Mouse (Mus musculus) kidney, adult 2 months (tissue): Measurements from ENCODE around the gene B4galnt3. TPM values are rescaled to one million over a fixed set of nuclear protein-coding genes. Genes with fewer than 3 reads are reported as not detected.

Source experiments
- DNase-seq: peaks from one replicate; pipeline ENCODE4 v3.0.0; 2021
- H3K27ac ChIP-seq: fragments of 200-500 bp; 2 replicates; pipeline ENCODE4 v1.5.1; 2012; ENCODE audit warnings: low read depth, low read length, control low read depth, inconsistent platforms; ENCODE audit not compliant: insufficient read depth
- H3K27me3 ChIP-seq: fragments of 200-500 bp; replicated peaks from 2 replicates; pipeline ENCODE4 v1.6.1; 2012; ENCODE audit warnings: mild to moderate bottlenecking, moderate library complexity, low read length, inconsistent platforms; ENCODE audit not compliant: control insufficient read depth, insufficient read depth
- H3K36me3 ChIP-seq: fragments of 200-500 bp; 2 replicates; pipeline ENCODE4 v1.6.1; 2012; ENCODE audit warnings: mild to moderate bottlenecking, moderate library complexity, low read length, inconsistent platforms; ENCODE audit not compliant: control insufficient read depth, insufficient read depth
- H3K4me1 ChIP-seq: fragments of 200-500 bp; 2 replicates; pipeline ENCODE4 v1.6.1; 2011; ENCODE audit warnings: low read length; ENCODE audit not compliant: control insufficient read depth, insufficient read depth
- H3K4me3 ChIP-seq: fragments of 200-500 bp; 2 replicates; pipeline ENCODE4 v1.5.1; 2011; ENCODE audit warnings: mild to moderate bottlenecking, low read depth, low read length, control low read depth; ENCODE audit not compliant: insufficient read depth
- CTCF ChIP-seq: fragments of 200-500 bp; conservative IDR thresholded peaks from 2 replicates; pipeline ENCODE4 v1.5.1; 2011; ENCODE audit warnings: low read depth, mild to moderate bottlenecking, control low read depth, low read length, moderate library complexity, mixed read lengths; ENCODE audit not compliant: insufficient read depth, insufficient read length
- POLR2A ChIP-seq: fragments of 200-500 bp; IDR thresholded peaks from one replicate; pipeline ENCODE4 v1.6.1; 2011; ENCODE audit warnings: low read depth, low read length, control low read depth
- WGBS: fragments of 180-500 bp; shearing (Covaris S2); methylation state at CpG from one replicate; pipeline ENCODE4 v1.1.7; 2018; 5-methylcytosine and 5-hydroxymethylcytosine counted together
- polyA plus RNA-seq: library from polyadenylated mRNA; depleted of rRNA; stranded (reverse); fragments of >200 nt; gene quantifications from 2 replicates; pipeline ENCODE4 v1.2.3, GENCODE M21; 2012

Gene B4galnt3
- polyA plus RNA-seq, 1 experiment, result 28.9 TPM

GRCm38 (mm10) chr6:120172294-120173017 is 121.9 kb downstream of the B4galnt3 start:
- WGBS, result 85% methylated on average over 8 of the region's 8 CpGs
- no peak for DNase-seq
- no peak overlapping the region for H3K27ac ChIP-seq
- peaks cover 10% of the 10 kb centered on the region for H3K4me1 ChIP-seq
- H3K4me3 ChIP-seq, result no peak overlapping the region
- H3K36me3 ChIP-seq, result no peaks in the 10 kb centered on the region
- no peaks in the 10 kb centered on the region for H3K27me3 ChIP-seq
- TF ChIP-seq CTCF, result no peak
- TF ChIP-seq POLR2A, result no peak

GRCm38 (mm10) chr6:120167574-120167973 is 126.8 kb downstream of the B4galnt3 start:
- H3K4me3 ChIP-seq, result no peak overlapping the region
- no peaks in the 10 kb centered on the region for H3K4me1 ChIP-seq
- no peaks in the 10 kb centered on the region for H3K36me3 ChIP-seq
- no peak overlapping the region for H3K27ac ChIP-seq
- DNase-seq, result no peak
- H3K27me3 ChIP-seq, result no peaks in the 10 kb centered on the region
- TF ChIP-seq POLR2A (no peak), CTCF (no peak)
- 69% methylated on average over 4 of the region's 4 CpGs for WGBS

GRCm38 (mm10) chr6:120164765-120165164 is 129.6 kb downstream of the B4galnt3 start:
- TF ChIP-seq POLR2A, result no peak
- no peak for TF ChIP-seq CTCF
- H3K4me3 ChIP-seq, result no peak overlapping the region
- H3K27ac ChIP-seq, result no peak overlapping the region
- 87% methylated on average over 4 of the region's 4 CpGs for WGBS
- no peaks in the 10 kb centered on the region for H3K27me3 ChIP-seq
- no peaks in the 10 kb centered on the region for H3K4me1 ChIP-seq
- DNase-seq, result no peak
- no peaks in the 10 kb centered on the region for H3K36me3 ChIP-seq

GRCm38 (mm10) chr6:120162928-120163327 is 131.4 kb downstream of the B4galnt3 start:
- no peak overlapping the region for H3K27ac ChIP-seq
- 81% methylated on average over 6 of the region's 6 CpGs for whole genome bisulfite sequencing
- no peaks in the 10 kb centered on the region for H3K27me3 ChIP-seq
- no peak for DNase-seq
- H3K36me3 ChIP-seq, result no peaks in the 10 kb centered on the region
- no peaks in the 10 kb centered on the region for H3K4me1 ChIP-seq
- TF ChIP-seq CTCF, result no peak
- no peak for TF ChIP-seq POLR2A
- no peak overlapping the region for H3K4me3 ChIP-seq

- Histone ChIP-seq H3K4me1 (no peaks in the 10 kb centered on the region), H3K27me3 (no peaks in the 10 kb centered on the region), H3K27ac (no peak overlapping the region), H3K36me3 (no peaks in the 10 kb centered on the region), H3K4me3 (no peak overlapping the region)
- DNase-seq, result peak; percentile 83
- 27% methylated on average over 9 of the region's 9 CpGs for WGBS
- TF ChIP-seq POLR2A, result no peak
- no peak for TF ChIP-seq CTCF
Observed at GRCm38 (mm10) chr6:120159133-120159901, 135.0 kb downstream of the B4galnt3 start.

GRCm38 (mm10) chr6:120157479-120157878 is 136.9 kb downstream of the B4galnt3 start:
- Histone ChIP-seq H3K27me3 (no peaks in the 10 kb centered on the region), H3K27ac (no peak overlapping the region), H3K4me1 (no peaks in the 10 kb centered on the region), H3K4me3 (no peak overlapping the region), H3K36me3 (no peaks in the 10 kb centered on the region)
- TF ChIP-seq CTCF (no peak), POLR2A (no peak)
- WGBS, result 75% methylated on average over 6 of the region's 6 CpGs
- DNase-seq, result no peak

- DNase-seq, result no peak
- 91% methylated on average over 4 of the region's 4 CpGs for WGBS
Observed at GRCm38 (mm10) chr6:120155510-120155909, 138.8 kb downstream of the B4galnt3 start.

More at GRCm38 (mm10) chr6:120155510-120155909, 138.8 kb downstream of the B4galnt3 start:
- no peak overlapping the region for H3K4me3 ChIP-seq
- no peak overlapping the region for H3K27ac ChIP-seq
- TF ChIP-seq CTCF (no peak), POLR2A (no peak)
- no peaks in the 10 kb centered on the region for H3K27me3 ChIP-seq
- H3K36me3 ChIP-seq, result no peaks in the 10 kb centered on the region
- H3K4me1 ChIP-seq, result no peaks in the 10 kb centered on the region
